Mouse (Mus musculus) frontal cortex, adult 2 months (tissue): ENCODE measurements around the gene Bcan. TPM values are rescaled to one million over a fixed set of nuclear protein-coding genes. Genes with fewer than 3 reads are reported as not detected.

Experiments used
- DNase-seq, 2 experiments: peaks; one replicate each; pipeline ENCODE4 v3.0.0; 2022; ENCODE audit warnings: low spot score in 1 of 2; ENCODE audit errors: extremely low spot score in 1 of 2
- polyA plus RNA-seq: library from polyadenylated mRNA; depleted of rRNA; stranded (reverse); fragments of >200 nt; gene quantifications from 2 replicates; pipeline ENCODE4 v1.2.3, GENCODE M21; 2012

Gene Bcan
- polyA plus RNA-seq, 1 experiment: 380 TPM

DNA sequence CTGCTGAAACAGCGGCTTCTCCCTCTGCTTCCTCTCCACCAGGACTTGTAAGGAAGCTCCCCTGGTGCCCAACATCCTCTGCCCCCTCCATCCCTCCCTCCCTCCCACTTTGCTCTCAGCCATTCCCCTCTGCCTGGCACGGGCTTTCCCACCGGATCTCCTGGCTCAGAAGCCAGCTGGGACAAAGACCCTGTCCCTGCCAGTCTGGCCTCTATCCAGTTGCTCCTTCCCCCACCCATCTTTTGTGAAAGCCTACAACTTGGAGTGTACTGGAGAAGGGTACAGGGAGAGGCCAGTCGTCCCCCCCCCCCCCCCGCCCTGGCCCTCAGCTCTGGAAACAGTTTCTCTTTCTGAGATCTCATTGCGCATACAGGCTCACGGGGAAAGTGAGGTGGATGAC, 1.3 kb downstream of the Bcan start:
- peak in 1 of 2 experiments; percentile 60 for DNase-seq

DNA sequence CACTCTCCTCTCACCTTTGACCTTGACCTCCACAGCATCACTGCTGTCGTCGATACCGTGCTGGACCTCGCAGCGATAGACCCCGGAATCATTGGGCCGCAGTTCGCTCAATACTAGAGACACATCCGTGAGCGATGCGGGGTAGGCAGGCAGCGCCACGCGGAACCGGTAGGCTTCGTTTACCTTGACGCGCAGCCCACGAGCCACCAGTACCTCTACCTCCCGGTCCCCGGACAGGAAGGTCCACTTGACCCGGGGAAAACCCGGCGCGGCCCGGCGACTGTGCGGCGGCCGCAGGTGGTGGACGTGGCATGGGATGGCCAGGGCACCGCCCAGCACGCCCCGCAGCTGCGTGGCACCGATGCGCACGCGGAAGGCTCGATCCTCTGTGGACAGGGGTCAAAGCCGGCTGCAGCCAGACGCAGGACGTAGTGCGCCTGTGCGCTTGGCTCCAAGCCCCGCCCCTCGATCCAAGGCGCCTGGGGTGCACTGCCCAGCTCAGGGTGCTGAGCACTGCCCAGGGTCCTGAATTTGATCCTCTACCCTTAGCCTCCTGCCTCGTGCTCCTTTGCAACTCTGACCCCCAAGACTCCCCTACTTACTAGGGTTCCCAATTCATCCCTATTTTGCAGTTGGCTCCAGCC, 2.9 kb downstream of the Bcan start:
- DNase-seq: no peak

DNA sequence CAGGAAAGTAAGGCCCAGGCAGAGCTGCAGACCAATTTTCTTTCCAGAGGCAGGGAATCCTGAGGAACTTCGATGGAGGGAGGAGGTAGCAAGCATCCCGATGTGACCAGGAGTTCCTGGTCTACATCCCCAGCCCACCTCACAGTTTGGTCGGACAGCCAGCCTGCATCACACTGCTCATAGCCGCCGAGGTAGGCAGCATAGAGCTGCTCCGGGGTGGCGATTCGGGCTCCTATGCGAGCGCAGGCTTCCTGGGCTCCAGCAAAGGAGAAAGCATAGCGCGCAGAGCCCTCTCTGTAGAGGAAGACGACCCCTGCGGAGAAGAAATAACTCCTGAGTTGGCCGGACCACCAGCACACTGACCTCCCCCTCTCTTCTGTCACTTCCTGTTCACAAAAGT, 3.6 kb downstream of the Bcan start:
- DNase-seq: no peak

DNA sequence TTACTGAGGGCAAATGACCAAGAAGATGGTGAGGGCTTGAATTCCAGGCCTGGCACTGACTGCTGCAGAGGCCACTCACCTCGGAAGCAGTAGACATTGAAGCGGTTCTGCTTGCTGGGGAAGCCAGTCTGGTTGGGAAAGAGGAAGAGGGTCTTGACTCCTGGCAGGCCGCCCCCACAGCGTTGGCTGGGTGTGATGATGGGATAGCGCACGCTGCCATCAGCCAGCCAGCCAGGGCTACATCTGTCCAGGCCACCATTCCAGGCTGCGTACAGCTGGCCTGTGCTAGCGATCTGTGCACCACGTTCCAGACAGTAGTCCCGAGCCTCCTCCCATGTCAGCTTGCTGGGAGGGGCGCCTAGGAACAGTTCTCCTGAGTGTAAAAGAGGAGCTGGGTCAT, 4.7 kb downstream of the Bcan start:
- DNase-seq: no peak

DNA sequence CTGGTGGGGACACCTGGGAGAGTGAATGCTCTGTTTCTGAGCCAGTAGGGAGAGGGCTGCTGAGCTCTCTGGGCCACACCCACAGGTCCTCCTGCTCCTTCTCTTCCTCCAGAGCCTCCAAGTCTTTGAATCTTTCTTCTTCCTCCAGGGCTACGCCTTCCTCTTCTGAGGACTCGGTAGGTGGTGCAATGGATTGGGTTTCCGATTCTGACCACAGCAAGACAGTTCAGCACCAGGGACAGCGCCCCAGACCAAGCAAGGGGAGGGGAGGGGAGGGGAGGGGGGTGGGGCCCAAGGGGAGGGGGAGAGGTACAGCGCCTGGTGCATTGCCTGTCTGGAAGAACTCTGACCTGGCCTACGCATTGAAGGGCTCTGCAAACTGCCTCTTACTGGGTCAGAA, 6.6 kb downstream of the Bcan start:
- DNase-seq: no peak

DNA sequence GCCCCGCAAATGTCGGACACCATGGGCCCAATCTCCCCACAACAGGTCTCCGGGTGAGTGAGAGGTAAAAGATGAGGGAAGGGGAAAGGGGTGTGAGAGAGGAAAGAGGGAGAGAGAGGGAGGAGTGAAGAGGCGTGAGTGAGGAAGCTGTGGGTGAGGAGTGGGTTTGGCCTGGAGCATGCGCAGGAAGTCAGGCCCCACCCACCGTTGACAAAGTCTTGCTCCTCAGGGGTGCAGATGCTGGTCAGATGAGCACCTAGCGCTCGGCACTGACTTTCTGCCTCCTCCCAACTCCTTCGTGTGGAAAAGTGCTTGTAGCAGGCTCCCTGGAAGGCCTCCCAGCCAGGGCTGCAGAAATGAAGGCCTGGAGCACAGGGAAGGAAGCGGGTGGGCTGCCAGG, 10.1 kb downstream of the Bcan start:
- DNase-seq: no peak

DNA sequence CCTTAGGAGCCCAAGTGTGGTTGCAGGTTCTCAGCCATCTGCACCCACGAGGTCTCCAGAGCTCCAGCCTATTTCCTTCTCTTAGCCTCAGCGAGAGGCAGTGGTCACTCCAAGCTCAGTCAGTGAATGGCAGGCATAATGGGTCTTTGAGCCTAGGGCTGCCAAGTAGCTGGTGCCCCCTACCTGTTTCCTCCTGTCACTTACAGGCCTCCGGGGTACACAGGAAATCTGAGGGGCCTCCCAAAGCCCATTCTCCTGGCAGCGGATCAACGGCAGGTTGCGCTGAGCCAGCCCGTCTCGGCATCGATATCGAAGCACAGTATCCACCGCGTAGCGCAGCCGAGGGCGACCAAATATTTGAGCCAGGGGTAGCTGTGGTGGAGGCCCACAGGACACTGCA, 12.0 kb downstream of the Bcan start:
- no peak for DNase-seq

DNA sequence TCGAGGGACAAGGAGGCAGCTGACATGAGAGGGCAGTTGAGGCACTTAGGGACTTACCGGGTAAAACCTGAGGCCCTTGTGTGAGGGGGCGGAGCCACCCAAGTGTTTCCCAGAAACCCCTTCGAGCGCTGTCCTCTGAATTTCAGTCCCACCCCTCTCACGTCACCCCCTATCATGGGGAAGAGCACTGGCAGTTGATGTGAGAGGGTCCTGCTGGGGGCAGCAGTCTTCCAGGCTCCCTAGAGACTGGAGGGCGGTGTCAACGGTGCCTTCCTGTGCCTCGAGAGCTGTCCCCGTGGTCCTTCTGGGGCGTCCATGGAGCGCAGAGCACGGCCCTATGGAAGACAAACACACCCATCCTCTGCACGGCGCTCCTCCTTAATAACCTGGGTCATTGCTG, 12.4 kb downstream of the Bcan start:
- DNase-seq: no peak

DNA sequence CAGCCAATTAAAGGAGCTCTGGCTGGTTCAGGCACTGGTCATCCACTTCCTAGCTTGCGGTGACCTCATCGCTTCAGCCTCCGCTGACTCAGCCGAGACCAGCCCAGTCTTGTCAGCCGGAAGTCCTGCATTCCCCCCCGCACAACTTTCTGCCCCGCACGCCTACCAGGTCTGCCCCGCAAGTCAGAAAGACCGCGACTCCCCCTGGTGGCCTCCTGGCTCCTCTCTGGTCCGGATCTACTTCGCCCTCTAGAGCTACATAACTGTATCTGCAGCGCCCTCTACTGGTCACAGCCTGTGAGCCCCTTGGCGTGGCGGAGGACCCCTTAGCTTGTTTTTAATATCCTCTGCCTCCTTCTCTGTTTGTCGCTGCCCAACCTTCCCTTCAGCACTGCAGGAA, 13.2 kb downstream of the Bcan start:
- peak; percentile 81 to 97 for DNase-seq

DNA sequence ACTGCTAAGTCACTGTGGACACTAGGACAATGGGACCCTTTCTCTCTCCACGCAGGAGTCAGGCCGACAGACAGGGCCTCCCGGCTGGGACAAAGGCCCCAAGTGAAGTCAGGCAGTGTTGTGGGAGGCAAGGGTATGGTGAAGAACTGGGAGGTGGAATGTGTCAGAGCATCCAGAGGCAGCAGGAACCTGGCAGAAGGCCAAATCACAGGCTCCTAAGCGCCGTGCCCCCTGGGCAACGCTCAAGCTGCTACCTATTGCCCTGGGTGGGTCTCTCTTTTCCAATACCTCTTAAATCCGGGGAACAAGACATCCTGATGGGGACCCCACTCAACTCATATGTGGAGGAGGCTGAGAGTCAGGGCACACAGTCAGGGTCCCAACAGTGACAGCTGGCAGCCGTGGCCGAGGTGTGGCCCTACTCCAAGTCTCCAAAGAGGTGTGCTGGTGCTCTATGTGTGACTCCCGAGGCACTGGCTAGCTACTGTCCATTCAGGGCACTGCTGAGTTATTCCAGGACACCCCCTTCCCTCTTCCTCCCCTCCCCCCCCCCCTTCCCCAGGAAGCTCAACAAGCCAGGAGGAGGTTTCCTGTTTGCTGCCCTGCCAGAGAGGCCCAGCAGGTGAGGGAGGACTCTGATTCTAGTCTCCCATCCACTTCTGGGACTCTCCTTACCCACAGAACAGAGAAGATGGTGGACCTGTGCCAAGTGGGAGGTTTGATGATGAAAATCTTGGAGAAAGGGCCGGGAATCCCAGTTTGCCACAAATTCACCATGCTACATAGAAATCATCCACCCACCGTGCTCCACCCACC, 14.3 kb downstream of the Bcan start:
- no peak for DNase-seq

DNA sequence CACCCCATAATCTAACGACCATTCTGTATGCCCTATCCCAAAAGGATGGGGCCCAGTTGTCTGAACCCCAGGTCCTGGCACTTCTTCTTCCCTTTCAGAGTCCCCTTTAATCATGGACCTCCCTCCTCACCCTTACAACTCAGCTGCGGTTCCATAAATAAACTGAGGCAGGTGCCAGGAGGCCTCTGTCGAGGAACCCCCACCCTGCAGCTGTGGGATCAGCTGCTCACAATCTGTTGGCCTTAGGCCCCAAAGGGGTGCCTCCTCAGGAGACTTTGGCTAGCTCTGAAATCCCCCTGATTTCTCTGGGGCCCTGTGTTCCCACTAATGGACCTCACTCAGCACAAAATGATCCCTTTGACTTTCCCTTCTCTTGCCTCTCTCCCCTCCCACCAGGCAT, 15.9 kb downstream of the Bcan start:
- DNase-seq: no peak

DNA sequence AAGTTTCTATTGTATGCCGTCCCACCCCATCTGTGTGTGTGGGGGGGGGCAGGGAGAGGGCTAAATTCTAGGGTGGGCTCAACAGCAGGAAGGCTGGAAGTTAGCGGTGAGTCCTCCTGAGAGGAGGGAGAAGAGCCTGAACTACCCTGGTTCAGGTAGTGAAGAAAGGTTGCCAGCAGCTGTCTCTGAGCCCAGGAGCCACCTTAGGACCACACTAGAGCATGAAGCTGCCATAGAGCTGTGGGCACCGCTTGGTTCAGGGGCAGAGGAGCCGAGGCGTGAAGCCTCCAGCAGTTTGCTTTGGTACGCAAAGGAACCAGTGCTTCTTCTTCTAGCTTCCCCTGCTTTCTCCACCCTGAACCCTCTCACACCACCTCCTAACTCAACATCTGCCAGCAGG, 16.4 kb downstream of the Bcan start:
- no peak for DNase-seq

DNA sequence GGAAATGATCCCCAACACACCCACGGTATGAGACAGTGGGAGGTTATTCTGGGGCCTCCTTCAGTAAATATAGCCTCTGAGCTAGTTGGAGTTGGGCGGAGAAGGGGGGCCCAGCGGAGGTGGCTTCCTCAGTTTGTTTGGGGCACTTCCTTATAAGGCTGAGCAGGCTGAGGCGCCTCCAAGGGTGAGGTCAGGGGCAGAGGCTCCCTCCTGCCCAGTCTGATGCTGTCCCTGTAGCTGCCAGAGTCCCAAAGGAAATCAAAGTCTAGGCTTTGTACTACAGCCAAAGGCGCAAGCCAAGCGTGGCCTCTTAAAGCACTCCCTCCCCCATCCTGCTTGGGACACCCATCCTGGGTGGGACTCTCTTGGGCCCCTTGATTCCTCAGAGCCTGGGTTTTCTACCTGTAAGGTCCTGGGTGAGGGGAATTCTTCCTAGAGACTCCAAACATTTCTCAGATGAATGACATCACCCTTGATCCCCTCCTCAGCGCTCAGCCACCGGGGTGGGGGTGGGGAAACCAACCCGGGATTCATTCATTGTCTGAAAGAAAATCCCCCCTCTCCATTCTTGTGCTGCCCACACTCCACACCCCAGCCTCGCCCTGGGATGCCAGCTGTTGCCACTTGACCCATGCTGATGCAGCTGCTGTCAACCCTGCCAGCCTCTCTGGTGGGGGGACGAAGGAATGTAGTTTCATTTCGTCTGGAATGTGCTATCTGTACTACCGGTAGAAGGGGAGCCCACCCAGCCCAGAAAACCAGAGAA, 17.0 kb downstream of the Bcan start:
- no peak for DNase-seq

DNA sequence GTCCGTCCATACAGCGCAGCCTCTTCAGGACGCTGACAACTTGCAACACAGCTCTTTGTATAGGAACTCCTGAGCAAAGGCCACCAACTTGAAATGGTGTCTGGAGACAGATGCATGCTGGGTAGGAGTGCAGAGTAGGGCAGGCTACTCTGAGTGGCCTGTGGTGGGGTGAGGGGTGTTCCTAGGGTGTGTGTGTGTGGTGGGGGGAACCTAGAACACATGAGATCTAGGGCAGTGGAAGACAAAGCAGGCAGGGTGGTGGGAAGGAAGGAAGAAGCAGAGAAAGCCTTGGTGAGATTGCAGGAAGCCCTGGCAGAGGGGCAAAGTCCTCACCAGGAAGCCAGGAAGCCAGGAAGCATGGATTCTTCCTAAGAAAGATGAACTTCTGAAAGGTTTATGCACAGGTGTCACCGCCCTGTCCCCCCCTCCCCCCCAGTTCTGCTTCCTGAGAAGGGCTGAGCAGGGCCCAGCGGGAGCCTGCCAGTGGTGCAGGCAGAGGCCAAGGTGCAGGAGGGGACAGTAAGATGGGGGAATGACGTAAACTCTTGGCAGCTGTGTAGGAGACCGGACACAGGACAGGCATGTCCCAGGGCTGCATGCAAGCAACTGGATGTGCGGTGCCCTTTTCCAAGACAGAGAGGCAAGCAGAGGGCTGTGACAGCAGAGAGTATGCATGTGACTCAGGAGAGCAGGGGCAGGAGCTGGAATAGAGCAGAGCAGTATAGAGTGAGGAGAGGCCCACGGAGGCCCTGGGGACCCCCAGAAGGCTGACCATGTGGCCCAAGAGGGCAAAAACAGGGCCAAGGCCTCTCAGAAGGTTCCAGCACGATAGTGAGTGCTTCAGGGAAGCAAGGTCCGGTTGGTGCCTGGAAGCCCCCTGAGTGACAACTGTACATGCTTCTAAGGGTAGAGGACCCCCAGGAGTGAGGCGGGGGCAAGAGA, 17.9 kb downstream of the Bcan start:
- DNase-seq: no peak

DNA sequence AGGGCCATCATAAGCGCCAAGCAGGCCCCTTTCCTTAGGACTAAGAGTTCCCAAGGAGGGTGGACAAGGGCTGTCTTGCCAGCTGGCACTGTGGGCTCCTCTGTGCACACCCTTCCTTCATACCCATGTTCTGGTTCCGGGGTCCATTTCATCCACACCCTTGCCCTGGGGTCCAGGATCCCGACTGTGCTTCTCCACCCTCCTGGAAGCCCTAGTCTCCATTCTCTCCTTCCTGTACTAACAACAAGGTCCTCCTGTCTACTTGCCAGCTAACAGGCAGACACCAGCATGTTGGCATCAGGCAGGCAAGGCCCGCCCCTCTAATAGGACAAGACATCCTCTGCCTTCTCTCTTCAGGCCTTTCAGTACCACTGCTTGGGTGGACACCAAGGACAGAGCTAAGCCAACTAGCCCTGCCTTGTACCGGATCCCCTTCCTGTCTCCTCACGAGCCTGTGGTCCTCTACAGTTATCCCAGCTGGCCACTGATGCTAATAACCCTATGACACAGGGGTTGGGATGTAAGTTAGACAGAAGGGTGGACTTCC, 18.7 kb downstream of the Bcan start:
- DNase-seq: no peak

DNA sequence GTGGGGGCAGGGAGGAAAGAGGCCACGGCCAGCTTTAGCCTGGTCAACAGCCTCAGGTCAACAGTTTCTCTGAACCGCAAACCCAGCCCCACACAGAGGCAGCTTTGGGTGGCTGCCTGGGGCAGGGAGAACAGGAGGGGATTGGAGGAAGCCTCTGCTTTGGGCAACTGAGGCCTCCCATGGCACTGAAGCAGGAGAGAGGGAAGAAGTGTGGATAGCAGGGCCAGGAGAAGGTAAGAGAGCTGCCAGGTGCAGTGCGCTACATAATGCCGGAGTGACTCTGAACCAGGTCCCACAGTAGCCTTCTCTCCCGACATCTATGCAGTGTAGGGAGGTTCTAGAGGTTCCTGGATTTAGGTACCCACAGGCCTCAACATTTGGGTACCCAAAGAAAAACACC, 19.3 kb downstream of the Bcan start:
- no peak for DNase-seq

DNA sequence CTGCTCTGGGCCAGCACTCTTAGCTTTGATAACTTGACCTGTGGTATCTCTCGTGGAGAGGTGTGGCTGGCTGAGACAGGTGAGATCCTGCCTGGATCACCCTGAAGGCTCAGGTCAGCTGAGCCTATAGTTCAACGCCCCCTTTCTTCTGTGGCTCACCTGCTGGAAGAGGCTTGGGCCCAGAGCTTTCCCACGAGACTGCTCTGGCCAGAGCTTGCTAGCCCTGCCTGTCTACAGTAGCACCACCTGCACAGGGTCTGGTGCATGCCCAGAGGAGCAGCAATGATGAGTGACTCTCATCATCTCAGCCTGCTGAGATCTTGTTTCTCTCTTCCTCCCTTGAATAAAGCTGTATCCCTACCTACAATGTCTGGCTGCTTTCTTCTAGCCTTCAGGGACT, 19.9 kb downstream of the Bcan start:
- DNase-seq: no peak

DNA sequence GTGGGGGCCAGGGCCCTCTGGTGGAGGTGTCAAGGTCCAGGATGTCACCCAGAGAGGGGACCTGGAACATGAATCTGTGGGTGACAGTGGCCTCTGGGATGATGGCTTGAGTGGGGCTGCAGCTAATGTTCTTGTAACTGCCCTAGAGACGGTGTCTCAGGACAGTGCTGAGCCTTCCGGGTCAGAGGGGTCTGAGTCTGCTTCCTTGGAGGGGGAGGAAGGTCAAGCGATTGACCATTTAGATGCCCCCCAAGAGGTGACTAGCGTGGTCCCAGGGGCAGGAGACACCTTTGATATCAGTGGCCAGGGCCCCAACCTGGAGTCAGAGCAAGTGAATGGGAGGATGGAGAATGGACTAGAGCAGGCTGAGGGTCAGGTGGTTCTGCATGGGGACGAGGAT, 20.5 kb downstream of the Bcan start:
- DNase-seq: no peak

DNA sequence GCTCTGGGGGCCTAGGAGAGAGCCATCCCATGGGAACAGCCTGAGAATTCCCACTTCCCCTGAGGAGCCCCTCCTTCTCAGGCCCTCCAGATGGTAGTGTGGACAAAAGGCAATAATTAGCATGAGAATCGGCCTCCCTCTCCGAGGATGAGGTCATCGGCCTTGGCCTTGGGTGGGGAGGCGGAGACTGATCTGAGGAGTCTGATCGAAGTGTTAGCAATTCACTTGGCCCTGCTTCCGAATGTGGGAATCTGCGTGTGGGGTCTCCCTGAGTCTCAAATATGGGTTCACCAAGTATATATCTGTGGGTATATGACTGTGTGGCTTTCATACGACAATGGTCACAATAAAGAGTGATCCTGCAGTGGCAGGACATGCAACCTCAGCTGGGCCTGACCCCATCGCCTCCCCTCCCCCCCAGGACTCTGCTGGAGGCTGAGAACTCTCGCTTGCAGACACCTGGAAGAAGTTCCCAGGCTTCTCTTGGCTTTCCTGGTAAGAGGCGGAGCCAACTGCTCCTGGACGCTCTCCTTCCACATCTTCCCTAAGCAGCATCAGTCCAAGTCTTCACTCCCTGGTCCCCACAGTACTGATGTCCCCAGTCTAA, 25.5 kb downstream of the Bcan start:
- no peak for DNase-seq
